Mouse (Mus musculus): Measurements from ENCODE around the gene Ephb3. TPM values are rescaled to one million over a fixed set of nuclear protein-coding genes. Genes with fewer than 3 reads are reported as not detected.

Ephb3 gene
- polyA plus RNA-seq, 1 experiment from 2014 or later = 9.8 TPM

GRCm38 (mm10) chr16:21235135-21235534 is 30.6 kb downstream of the Ephb3 start:
- H3K27me3 ChIP-seq (ENCODE audit: control insufficient read depth, insufficient read depth, low read length) = no peaks in the 10 kb centered on the region
- H3K36me3 ChIP-seq (ENCODE audit: control insufficient read depth, insufficient read depth, low read length) = no peaks in the 10 kb centered on the region
- no peak for ATAC-seq (ENCODE audit: low FRiP score)
- WGBS = 60% methylated on average over 8 of the region's 8 CpGs
- no peak overlapping the region for H3K9ac ChIP-seq (ENCODE audit: low read length)
- DNase-seq (ENCODE audit: low spot score, missing footprints) = no peak
- no peak overlapping the region for H3K27ac ChIP-seq (ENCODE audit: low read depth, low read length)
- H3K9me3 ChIP-seq (ENCODE audit: control insufficient read depth, low read length) = no peaks in the 10 kb centered on the region
- no peak overlapping the region for H3K4me3 ChIP-seq (ENCODE audit: low read depth, low read length)
- no peaks in the 10 kb centered on the region; the same call in 1 of the 2 replicates for H3K4me1 ChIP-seq (ENCODE audit: control insufficient read depth, insufficient read depth, low read length)
- H3K4me2 ChIP-seq = no peak overlapping the region

GRCm38 (mm10) chr16:21238722-21239121 is 34.2 kb downstream of the Ephb3 start:
- peaks cover 8% of the 10 kb centered on the region for H3K4me1 ChIP-seq (ENCODE audit: control insufficient read depth, insufficient read depth, low read length)
- H3K27me3 ChIP-seq (ENCODE audit: control insufficient read depth, insufficient read depth, low read length) = no peaks in the 10 kb centered on the region; the same call in 1 of the 2 replicates
- H3K4me2 ChIP-seq = no peak overlapping the region
- 16% methylated on average over 5 of the region's 5 CpGs for whole genome bisulfite sequencing
- ATAC-seq (ENCODE audit: low FRiP score) (no peak), DNase-seq (ENCODE audit: low spot score, missing footprints) (no peak)
- H3K9me3 ChIP-seq (ENCODE audit: control insufficient read depth, low read length) = no peaks in the 10 kb centered on the region
- no peak overlapping the region for H3K27ac ChIP-seq (ENCODE audit: low read depth, low read length)
- H3K4me3 ChIP-seq (ENCODE audit: low read depth, low read length) = no peak overlapping the region
- no peaks in the 10 kb centered on the region for H3K36me3 ChIP-seq (ENCODE audit: control insufficient read depth, insufficient read depth, low read length)
- H3K9ac ChIP-seq (ENCODE audit: low read length) = no peak overlapping the region

DNA sequence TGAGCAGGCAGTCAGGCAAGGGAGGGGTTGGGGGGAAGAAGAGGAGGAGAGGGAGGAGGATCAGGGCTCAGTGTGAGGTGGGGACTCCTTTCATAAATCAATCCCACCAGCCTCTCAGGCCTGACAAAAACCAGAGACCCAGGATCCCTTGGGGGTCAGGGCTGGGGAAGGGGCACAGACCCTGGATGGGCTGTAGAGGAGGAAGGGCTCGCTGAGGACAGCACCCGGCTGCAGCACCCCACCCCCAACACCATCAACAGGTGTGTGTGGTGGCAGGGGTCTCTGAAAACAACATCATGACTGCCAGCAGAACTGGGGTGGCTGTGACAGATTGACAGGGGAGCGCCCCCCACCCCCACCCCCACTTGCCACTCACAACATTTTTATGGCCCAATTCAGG is 36.0 kb downstream of the Ephb3 start:
- Histone ChIP-seq H3K27ac (ENCODE audit: low read depth, low read length) (no peak overlapping the region), H3K36me3 (ENCODE audit: control insufficient read depth, insufficient read depth, low read length) (no peaks in the 10 kb centered on the region), H3K4me3 (ENCODE audit: low read depth, low read length) (no peak overlapping the region), H3K9ac (ENCODE audit: low read length) (no peak overlapping the region), H3K4me1 (ENCODE audit: control insufficient read depth, insufficient read depth, low read length) (peaks cover 10% of the 10 kb centered on the region), H3K9me3 (ENCODE audit: control insufficient read depth, low read length) (no peaks in the 10 kb centered on the region), H3K27me3 (ENCODE audit: control insufficient read depth, insufficient read depth, low read length) (peaks cover 3% of the 10 kb centered on the region; the same call in 1 of the 2 replicates), H3K4me2 (no peak overlapping the region)
- DNase-seq (ENCODE audit: low spot score, missing footprints) = no peak
- no peak for ATAC-seq (ENCODE audit: low FRiP score)
- WGBS = 62% methylated on average over 3 of the region's 3 CpGs

GRCm38 (mm10) chr16:21241030-21241429 is 36.5 kb downstream of the Ephb3 start:
- Histone ChIP-seq H3K27me3 (ENCODE audit: control insufficient read depth, insufficient read depth, low read length) (peaks cover 3% of the 10 kb centered on the region; the same call in 1 of the 2 replicates), H3K4me2 (no peak overlapping the region), H3K4me3 (ENCODE audit: low read depth, low read length) (no peak overlapping the region), H3K4me1 (ENCODE audit: control insufficient read depth, insufficient read depth, low read length) (peaks cover 11% of the 10 kb centered on the region), H3K36me3 (ENCODE audit: control insufficient read depth, insufficient read depth, low read length) (no peaks in the 10 kb centered on the region), H3K27ac (ENCODE audit: low read depth, low read length) (no peak overlapping the region), H3K9ac (ENCODE audit: low read length) (no peak overlapping the region), H3K9me3 (ENCODE audit: control insufficient read depth, low read length) (no peaks in the 10 kb centered on the region)
- DNase-seq (ENCODE audit: low spot score, missing footprints) = no peak
- no peak for ATAC-seq (ENCODE audit: low FRiP score)

GRCm38 (mm10) chr16:21242946-21243345 is 38.4 kb downstream of the Ephb3 start:
- no peaks in the 10 kb centered on the region for H3K36me3 ChIP-seq (ENCODE audit: control insufficient read depth, insufficient read depth, low read length)

DNA sequence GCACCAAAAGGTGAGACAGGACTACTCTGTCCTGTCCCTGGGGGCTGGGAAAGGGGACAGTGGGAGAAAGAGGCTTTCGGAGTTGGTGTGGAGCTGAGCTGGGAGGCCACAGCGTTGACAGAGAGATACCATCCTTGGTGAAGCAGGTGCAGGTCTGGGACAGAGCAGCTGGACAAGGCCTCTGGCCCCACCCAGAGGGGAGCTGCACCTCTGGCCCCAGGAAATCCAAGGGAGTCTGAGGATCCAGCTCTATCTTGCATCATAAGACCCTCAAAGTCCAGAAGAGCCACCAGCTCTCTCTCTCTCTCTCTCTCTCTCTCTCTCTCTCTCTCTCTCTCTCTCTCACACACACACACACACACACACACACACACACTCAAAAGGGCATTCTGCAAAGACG is 40.2 kb downstream of the Ephb3 start:
- Histone ChIP-seq H3K9me3 (ENCODE audit: control insufficient read depth, low read length) (no peaks in the 10 kb centered on the region), H3K9ac (ENCODE audit: low read length) (no peak overlapping the region), H3K4me1 (ENCODE audit: control insufficient read depth, insufficient read depth, low read length) (peaks cover 34% of the 10 kb centered on the region), H3K4me3 (ENCODE audit: low read depth, low read length) (no peak overlapping the region), H3K27me3 (ENCODE audit: control insufficient read depth, insufficient read depth, low read length) (peaks cover 32% of the 10 kb centered on the region), H3K27ac (ENCODE audit: low read depth, low read length) (no peak overlapping the region), H3K36me3 (ENCODE audit: control insufficient read depth, insufficient read depth, low read length) (no peaks in the 10 kb centered on the region), H3K4me2 (no peak overlapping the region)
- no peak for ATAC-seq (ENCODE audit: low FRiP score)
- 68% methylated on average over 3 of the region's 3 CpGs for WGBS
- DNase-seq (ENCODE audit: low spot score, missing footprints) = no peak

More at GRCm38 (mm10) chr16:21242946-21243345, 38.4 kb downstream of the Ephb3 start:
- H3K4me2 ChIP-seq = no peak overlapping the region
- no peak for DNase-seq (ENCODE audit: low spot score, missing footprints)
- peak overlapping the region; percentile 24 for H3K9ac ChIP-seq (ENCODE audit: low read length)
- WGBS = 27% methylated on average over 8 of the region's 8 CpGs
- peaks cover 22% of the 10 kb centered on the region for H3K4me1 ChIP-seq (ENCODE audit: control insufficient read depth, insufficient read depth, low read length)
- no peak overlapping the region for H3K4me3 ChIP-seq (ENCODE audit: low read depth, low read length)
- H3K9me3 ChIP-seq (ENCODE audit: control insufficient read depth, low read length) = no peaks in the 10 kb centered on the region
- no peak for ATAC-seq (ENCODE audit: low FRiP score)
- H3K27me3 ChIP-seq (ENCODE audit: control insufficient read depth, insufficient read depth, low read length) = peaks cover 16% of the 10 kb centered on the region
- no peak overlapping the region for H3K27ac ChIP-seq (ENCODE audit: low read depth, low read length)

DNA sequence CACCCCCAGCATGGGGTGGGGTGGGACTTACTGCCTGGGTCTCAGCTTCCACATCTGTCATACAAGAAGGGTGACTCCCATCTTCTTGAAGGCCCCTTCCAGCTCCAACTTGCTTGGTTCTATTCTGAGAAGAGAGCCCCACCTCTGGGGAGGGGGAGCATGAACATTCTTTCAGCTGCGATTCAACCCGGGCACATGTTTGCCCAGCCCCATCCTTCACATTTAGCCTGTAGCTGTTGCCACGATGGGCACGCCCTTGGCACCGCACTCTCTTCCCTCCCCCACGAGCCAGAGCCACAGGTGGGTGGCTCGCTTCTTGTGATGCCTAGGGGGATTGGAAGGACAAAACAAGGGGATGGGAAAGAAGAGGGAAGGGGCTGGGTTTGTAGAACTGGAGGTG is 40.8 kb downstream of the Ephb3 start:
- ATAC-seq (ENCODE audit: low FRiP score) (no peak), DNase-seq (ENCODE audit: low spot score, missing footprints) (no peak)
- H3K27me3 ChIP-seq (ENCODE audit: control insufficient read depth, insufficient read depth, low read length) = peaks cover 35% of the 10 kb centered on the region
- H3K4me3 ChIP-seq (ENCODE audit: low read depth, low read length) = no peak overlapping the region
- no peaks in the 10 kb centered on the region for H3K9me3 ChIP-seq (ENCODE audit: control insufficient read depth, low read length)
- H3K36me3 ChIP-seq (ENCODE audit: control insufficient read depth, insufficient read depth, low read length) = no peaks in the 10 kb centered on the region
- no peak overlapping the region for H3K27ac ChIP-seq (ENCODE audit: low read depth, low read length)
- H3K4me2 ChIP-seq = peak overlapping the region; percentile 77; the same call in 1 of the 2 replicates
- H3K4me1 ChIP-seq (ENCODE audit: control insufficient read depth, insufficient read depth, low read length) = peaks cover 34% of the 10 kb centered on the region
- WGBS = 12% methylated on average over 7 of the region's 7 CpGs
- peak overlapping the region; percentile 9; the same call in 1 of the 2 replicates for H3K9ac ChIP-seq (ENCODE audit: low read length)

GRCm38 (mm10) chr16:21245931-21246390 is 41.4 kb downstream of the Ephb3 start:
- Histone ChIP-seq H3K27me3 (ENCODE audit: control insufficient read depth, insufficient read depth, low read length) (peaks cover 35% of the 10 kb centered on the region), H3K36me3 (ENCODE audit: control insufficient read depth, insufficient read depth, low read length) (no peaks in the 10 kb centered on the region), H3K27ac (ENCODE audit: low read depth, low read length) (peak overlapping the region; percentile 25; the same call in 1 of the 2 replicates), H3K4me2 (peak overlapping the region; percentile 77), H3K9ac (ENCODE audit: low read length) (peak overlapping the region; percentile 61), H3K4me1 (ENCODE audit: control insufficient read depth, insufficient read depth, low read length) (peaks cover 34% of the 10 kb centered on the region), H3K9me3 (ENCODE audit: control insufficient read depth, low read length) (no peaks in the 10 kb centered on the region), H3K4me3 (ENCODE audit: low read depth, low read length) (peak overlapping the region; percentile 35)
- WGBS = under 1% methylated on average over 28 of the region's 29 CpGs
- ATAC-seq (ENCODE audit: low FRiP score) = peak; percentile 90
- peak; percentile 97 for DNase-seq (ENCODE audit: low spot score, missing footprints)

GRCm38 (mm10) chr16:21246391-21247036 is 42.0 kb downstream of the Ephb3 start:
- Histone ChIP-seq H3K4me3 (ENCODE audit: low read depth, low read length) (peak overlapping the region; percentile 35), H3K36me3 (ENCODE audit: control insufficient read depth, insufficient read depth, low read length) (no peaks in the 10 kb centered on the region), H3K9ac (ENCODE audit: low read length) (peak overlapping the region; percentile 61), H3K27ac (ENCODE audit: low read depth, low read length) (peak overlapping the region; percentile 25), H3K4me2 (peak overlapping the region; percentile 77), H3K9me3 (ENCODE audit: control insufficient read depth, low read length) (no peaks in the 10 kb centered on the region), H3K4me1 (ENCODE audit: control insufficient read depth, insufficient read depth, low read length) (peaks cover 34% of the 10 kb centered on the region), H3K27me3 (ENCODE audit: control insufficient read depth, insufficient read depth, low read length) (peaks cover 35% of the 10 kb centered on the region)
- 1% methylated on average over 33 of the region's 33 CpGs for WGBS
- DNase-seq (ENCODE audit: low spot score, missing footprints) (peak; percentile 95), ATAC-seq (ENCODE audit: low FRiP score) (peak; percentile 49)

Data from midbrain, embryonic 11.5 days (tissue).